Mouse (Mus musculus): ENCODE measurements around the gene Ten1.

The Ten1 gene

GRCm38 (mm10) chr11:116197584-116197906 lies 1.1 kb upstream of the Ten1 start:
- no peak for DNase-seq

- peak; percentile 27 for DNase-seq
Measured at GRCm38 (mm10) chr11:116198132-116198531, 523 bp upstream of the Ten1 start.

- DNase-seq: no peak
Measured at GRCm38 (mm10) chr11:116201151-116201550, 2.5 kb downstream of the Ten1 start.

- no peak for DNase-seq
Measured at GRCm38 (mm10) chr11:116203150-116203549, 4.5 kb downstream of the Ten1 start.

GRCm38 (mm10) chr11:116206678-116207077 lies 8.0 kb downstream of the Ten1 start:
- DNase-seq: no peak

- no peak for DNase-seq
Measured at GRCm38 (mm10) chr11:116208660-116209059, 10.0 kb downstream of the Ten1 start.

- no peak for DNase-seq
Measured at GRCm38 (mm10) chr11:116209257-116209656, 10.6 kb downstream of the Ten1 start.

- no peak for DNase-seq
Measured at GRCm38 (mm10) chr11:116210696-116211095, 12.0 kb downstream of the Ten1 start.

- no peak for DNase-seq
Measured at GRCm38 (mm10) chr11:116212847-116213246, 14.2 kb downstream of the Ten1 start.

GRCm38 (mm10) chr11:116213877-116214510 lies 15.3 kb downstream of the Ten1 start:
- DNase-seq: no peak

- no peak for DNase-seq
Measured at GRCm38 (mm10) chr11:116215181-116215580, 16.5 kb downstream of the Ten1 start.

- DNase-seq: no peak
Measured at GRCm38 (mm10) chr11:116215991-116216390, 17.3 kb downstream of the Ten1 start.

- no peak for DNase-seq
Measured at GRCm38 (mm10) chr11:116216549-116216948, 17.9 kb downstream of the Ten1 start.

GRCm38 (mm10) chr11:116218263-116218662 lies 19.6 kb downstream of the Ten1 start:
- no peak for DNase-seq

GRCm38 (mm10) chr11:116218737-116219400 lies 20.2 kb downstream of the Ten1 start:
- peak; percentile 51 for DNase-seq

GRCm38 (mm10) chr11:116219885-116220284 lies 21.2 kb downstream of the Ten1 start:
- DNase-seq: peak; percentile 39

GRCm38 (mm10) chr11:116221931-116222739 lies 23.5 kb downstream of the Ten1 start:
- no peak for DNase-seq

GRCm38 (mm10) chr11:116222740-116223059 lies 24.0 kb downstream of the Ten1 start:
- no peak for DNase-seq

- DNase-seq: peak; percentile 79
Measured at GRCm38 (mm10) chr11:116226414-116226813, 27.8 kb downstream of the Ten1 start.

GRCm38 (mm10) chr11:116228699-116229098 lies 30.0 kb downstream of the Ten1 start:
- DNase-seq: no peak

- DNase-seq: no peak
Measured at GRCm38 (mm10) chr11:116232427-116232826, 33.8 kb downstream of the Ten1 start.

GRCm38 (mm10) chr11:116234901-116235300 lies 36.2 kb downstream of the Ten1 start:
- DNase-seq: no peak

GRCm38 (mm10) chr11:116237742-116238395 lies 39.2 kb downstream of the Ten1 start, which contains the start of gene Evpl:
Gene Evpl (minus strand): TSS chr11:116238077.
- DNase-seq: no peak

GRCm38 (mm10) chr11:116239797-116240196 lies 41.1 kb downstream of the Ten1 start:
- no peak for DNase-seq

All from cerebellum, adult 9-10 months (tissue).